Mouse (Mus musculus) ES-E14 (cell line): ENCODE results near the gene Stox2. TPM values are rescaled to one million over a fixed set of nuclear protein-coding genes. Genes with fewer than 3 reads are reported as not detected.

Experiments used
- DNase-seq: peaks from one replicate; pipeline ENCODE4 v3.0.0-alpha.2; 2013; ENCODE audit warnings: low read depth, low spot score
- H3K27ac ChIP-seq: 2 replicates; pipeline ENCODE4 v1.5.1; 2012; ENCODE audit warnings: low read depth, mild to moderate bottlenecking, low read length, moderate library complexity, mixed read lengths; ENCODE audit not compliant: poor library complexity, insufficient read depth, severe bottlenecking
- H3K36me3 ChIP-seq: 2 replicates; pipeline ENCODE4 v1.6.1; 2012; ENCODE audit warnings: mild to moderate bottlenecking, low read length, moderate library complexity, mixed read lengths; ENCODE audit not compliant: control insufficient read depth, poor library complexity, insufficient read depth, severe bottlenecking
- H3K4me1 ChIP-seq, 2 experiments: fragments of 150-350 bp in 1 of 2; sonication (generic) in 1 of 2; 2 replicates each; pipeline ENCODE4 v1.6.1; 2012; ENCODE audit warnings: low read length in 2 of 2, mild to moderate bottlenecking in 1 of 2, mixed read lengths in 1 of 2; ENCODE audit not compliant: control insufficient read depth in 2 of 2, insufficient read depth in 2 of 2, poor library complexity in 1 of 2
- H3K4me3 ChIP-seq, 2 experiments: fragments of 150-350 bp in 1 of 2; sonication (generic) in 1 of 2; 2 replicates each; pipeline ENCODE4 v1.5.1; 2012; ENCODE audit warnings: low read length in 2 of 2, low read depth in 1 of 2, mild to moderate bottlenecking in 1 of 2, mixed read lengths in 1 of 2; ENCODE audit not compliant: insufficient read depth in 1 of 2, poor library complexity in 1 of 2, severe bottlenecking in 1 of 2
- H3K9ac ChIP-seq: 2 replicates; pipeline ENCODE4 v1.6.1; 2012; ENCODE audit warnings: low read depth, mild to moderate bottlenecking, low read length, mixed read lengths; ENCODE audit not compliant: poor library complexity, insufficient read depth, severe bottlenecking
- H3K9me3 ChIP-seq: fragments of 150-350 bp; sonication (generic); 2 replicates; pipeline ENCODE4 v1.6.1; 2012; ENCODE audit warnings: low read depth, mild to moderate bottlenecking, low read length; ENCODE audit not compliant: control insufficient read depth, insufficient read depth
- CHD2 ChIP-seq: IDR thresholded peaks from 2 replicates; pipeline ENCODE4 v1.6.1; 2014; ENCODE audit warnings: mild to moderate bottlenecking, low read depth, low read length, inconsistent platforms
- HCFC1 ChIP-seq: IDR thresholded peaks from 2 replicates; pipeline ENCODE4 v1.6.1; 2012; ENCODE audit warnings: low read length, inconsistent platforms, borderline replicate concordance; ENCODE audit not compliant: insufficient read depth
- MAFK ChIP-seq: IDR thresholded peaks from 2 replicates; pipeline ENCODE4 v1.6.1; 2014; ENCODE audit warnings: mild to moderate bottlenecking, low read depth, low read length, inconsistent platforms; ENCODE audit not compliant: insufficient read depth
- ZC3H11A ChIP-seq: IDR thresholded peaks from 2 replicates; pipeline ENCODE4 v1.6.1; 2012; ENCODE audit warnings: low read depth, mild to moderate bottlenecking, inconsistent platforms, low read length, borderline replicate concordance
- ZNF384 ChIP-seq: IDR thresholded peaks from 2 replicates; pipeline ENCODE4 v1.6.1; 2012; ENCODE audit warnings: low read depth, low read length, inconsistent platforms
- in situ Hi-C, 2 experiments: fragments of 600-800 bp; cut with MboI; formaldehyde crosslinking; loops; one replicate each; pipeline ENCODE4 v1.15.1; 2025; ENCODE audit warnings: low sequenced_read_pairs in 2 of 2, inconsistent platforms in 1 of 2; ENCODE audit not compliant: unreplicated experiment in 2 of 2
- total RNA-seq: library from RNA; depleted of rRNA; stranded (reverse); fragments of 300-350 nt; gene quantifications from 2 replicates; pipeline ENCODE4 v1.2.3, GENCODE M21; 2012; rRNA removed

The Stox2 gene
- 6.8 and 8.2 TPM in 2 replicates for total RNA-seq

GRCm38 (mm10) chr8:47446312-47447046 lies at the start of gene Stox2:
Stox2 (minus strand) TSS chr8:47446362.
- Histone ChIP-seq H3K4me3 (no peak within 1 kb of the TSS), H3K27ac (no peak within 1 kb of the TSS), H3K9me3 (peaks cover 5% of the 10 kb centered on the region; the same call in 1 of the 2 replicates), H3K4me1 (no peaks in the 10 kb centered on the region), H3K36me3 (no peaks in the 10 kb centered on the region), H3K9ac (no peak within 1 kb of the TSS)
- DNase-seq: no peak
- TF ChIP-seq CHD2 (no peak), ZC3H11A (no peak), MAFK (no peak), ZNF384 (no peak), HCFC1 (no peak)
- in situ Hi-C loops: no loop called here

GRCm38 (mm10) chr8:47495428-47495827 lies 49.3 kb upstream of the Stox2 start:
- H3K9me3 ChIP-seq: no peaks in the 10 kb centered on the region
- H3K4me1 ChIP-seq: no peaks in the 10 kb centered on the region
- in situ Hi-C loops: no loop called here
- peaks cover 10% of the 10 kb centered on the region for H3K36me3 ChIP-seq
- H3K9ac ChIP-seq: no peak overlapping the region
- no peak for TF ChIP-seq MAFK
- no peak for TF ChIP-seq ZC3H11A
- no peak for TF ChIP-seq HCFC1
- no peak overlapping the region for H3K4me3 ChIP-seq
- DNase-seq: no peak
- no peak overlapping the region for H3K27ac ChIP-seq

DNA sequence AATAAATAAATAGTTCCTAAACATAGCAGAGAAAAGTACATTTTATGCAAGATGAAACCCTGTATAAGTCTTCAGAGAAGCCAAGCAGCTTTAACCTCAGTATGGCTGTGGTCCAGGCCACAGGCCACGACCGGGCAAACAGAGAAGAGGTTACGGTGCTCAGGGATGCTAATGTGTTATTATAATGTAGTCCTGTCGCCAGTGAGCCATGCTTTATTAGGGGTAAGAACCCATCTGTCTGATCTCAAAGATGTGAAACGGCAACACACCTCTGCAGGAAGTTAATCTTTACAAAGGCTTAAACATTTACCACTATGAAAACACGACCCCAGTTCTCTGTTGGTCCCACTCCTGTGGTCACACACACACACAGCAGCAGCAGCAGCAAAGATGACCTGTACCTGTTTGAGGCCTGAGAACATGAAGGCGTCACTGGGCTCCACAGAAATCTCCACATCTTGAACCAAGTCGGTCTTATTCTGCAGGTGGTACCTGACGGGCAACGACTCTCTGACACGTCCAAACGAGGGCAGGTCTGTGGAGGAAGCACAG lies 48.5 kb upstream of the Stox2 start:
- H3K9me3 ChIP-seq: no peaks in the 10 kb centered on the region
- peaks cover 13% of the 10 kb centered on the region for H3K36me3 ChIP-seq
- no peak for DNase-seq
- in situ Hi-C loops: no loop called here
- no peaks in the 10 kb centered on the region for H3K4me1 ChIP-seq
- TF ChIP-seq CHD2 (no peak), HCFC1 (no peak), ZNF384 (no peak), MAFK (no peak), ZC3H11A (no peak)
- H3K27ac ChIP-seq: no peak overlapping the region
- no peak overlapping the region for H3K9ac ChIP-seq
- no peak overlapping the region for H3K4me3 ChIP-seq

GRCm38 (mm10) chr8:47493106-47493505 lies 46.9 kb upstream of the Stox2 start:
- Histone ChIP-seq H3K9me3 (no peaks in the 10 kb centered on the region), H3K9ac (no peak overlapping the region), H3K27ac (no peak overlapping the region), H3K4me3 (no peak overlapping the region), H3K36me3 (peaks cover 11% of the 10 kb centered on the region), H3K4me1 (peaks cover 0 to 3% of the 10 kb centered on the region in 2 experiments; a peak in 2 of 4 replicates)
- DNase-seq: no peak
- in situ Hi-C loops: no loop called here
- no peak for TF ChIP-seq CHD2
- TF ChIP-seq HCFC1: no peak
- TF ChIP-seq ZNF384: no peak
- no peak for TF ChIP-seq MAFK
- no peak for TF ChIP-seq ZC3H11A
